Mouse (Mus musculus) hindbrain, embryonic 10.5 days (tissue): ENCODE data around the gene Thy1. TPM values are rescaled to one million over a fixed set of nuclear protein-coding genes. Genes with fewer than 3 reads are reported as not detected.

Experiments used
- DNase-seq: peaks from one replicate; pipeline ENCODE4 v3.0.0-alpha.2; 2017; ENCODE audit warnings: low spot score
- H3K27ac ChIP-seq: fragments of 300-500 bp; sonication (generic); 2 replicates; pipeline ENCODE4 v1.5.1; 2016; ENCODE audit warnings: mild to moderate bottlenecking, moderate library complexity
- H3K27me3 ChIP-seq: fragments of 300-500 bp; sonication (generic); 2 replicates; pipeline ENCODE4 v1.6.1; 2016; ENCODE audit warnings: mild to moderate bottlenecking; ENCODE audit not compliant: poor library complexity, insufficient read depth, severe bottlenecking
- H3K36me3 ChIP-seq: fragments of 300-500 bp; sonication (generic); 2 replicates; pipeline ENCODE4 v1.6.1; 2016; ENCODE audit warnings: mild to moderate bottlenecking, moderate library complexity
- H3K4me1 ChIP-seq: fragments of 300-500 bp; sonication (generic); replicated peaks from 2 replicates; pipeline ENCODE4 v1.6.1; 2016; ENCODE audit warnings: mild to moderate bottlenecking
- H3K4me3 ChIP-seq: fragments of 300-500 bp; sonication (generic); 2 replicates; pipeline ENCODE4 v1.5.1; 2016; ENCODE audit warnings: mild to moderate bottlenecking, moderate library complexity
- H3K9me3 ChIP-seq: fragments of 300-500 bp; sonication (generic); 2 replicates; pipeline ENCODE4 v1.6.1; 2016; ENCODE audit warnings: mild to moderate bottlenecking, moderate library complexity
- WGBS: fragments of 180-500 bp; shearing (Covaris S2); methylation state at CpG from one replicate; pipeline ENCODE4 v1.1.7; 2016; 5-methylcytosine and 5-hydroxymethylcytosine counted together
- polyA plus RNA-seq: library from polyadenylated mRNA; unstranded; fragments of >200 nt; fragmentation: Nextera tagmentation; extraction: Ambion mirVana; gene quantifications from 2 replicates; pipeline ENCODE4 v1.2.1, GENCODE M21; 2016

Thy1 gene
- polyA plus RNA-seq = 0.14 TPM in 1 of 2 replicates, not detected in the other

DNA sequence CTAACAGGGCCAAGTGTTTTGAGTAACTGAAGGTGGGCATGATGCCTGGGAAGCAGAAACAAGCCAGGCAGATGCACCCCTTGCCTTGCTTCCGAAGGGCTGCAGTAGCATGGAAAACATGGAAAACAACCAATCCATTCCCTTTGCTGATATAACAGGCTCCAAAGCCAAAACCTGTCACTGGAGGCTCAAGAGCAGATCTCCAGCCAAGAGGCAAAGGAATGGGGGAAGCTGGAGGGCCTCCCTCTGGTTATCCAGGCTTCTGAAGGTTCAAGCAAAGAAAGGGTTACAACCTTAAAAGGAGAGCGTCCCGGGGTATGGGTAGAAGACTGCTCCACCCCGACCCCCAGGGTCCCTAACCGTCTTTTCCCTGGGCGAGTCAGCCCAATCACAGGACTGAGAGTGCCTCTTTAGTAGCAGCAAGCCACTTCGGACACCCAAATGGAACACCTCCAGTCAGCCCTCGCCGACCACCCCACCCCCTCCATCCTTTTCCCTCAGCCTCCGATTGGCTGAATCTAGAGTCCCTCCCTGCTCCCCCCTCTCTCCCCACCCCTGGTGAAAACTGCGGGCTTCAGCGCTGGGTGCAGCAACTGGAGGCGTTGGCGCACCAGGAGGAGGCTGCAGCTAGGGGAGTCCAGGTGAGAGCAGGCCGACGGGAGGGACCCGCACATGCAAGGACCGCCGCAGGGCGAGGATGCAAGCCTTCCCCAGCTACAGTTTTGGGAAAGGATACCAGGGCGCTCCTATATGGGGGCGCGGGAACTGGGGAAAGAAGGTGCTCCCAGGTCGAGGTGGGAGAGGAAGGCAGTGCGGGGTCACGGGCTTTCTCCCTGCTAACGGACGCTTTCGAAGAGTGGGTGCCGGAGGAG is at the start of gene Thy1:
Gene Thy1 (plus strand): TSS at position 549 of the 872 bp plus-strand sequence.
- peaks cover 30% of the 10 kb centered on the region for H3K4me1 ChIP-seq
- peaks cover 60% of the 10 kb centered on the region for H3K27me3 ChIP-seq
- no peaks in the 10 kb centered on the region for H3K36me3 ChIP-seq
- WGBS = under 1% methylated on average over 30 of the region's 30 CpGs
- peak; percentile 44 for DNase-seq
- H3K9me3 ChIP-seq = no peaks in the 10 kb centered on the region
- H3K4me3 ChIP-seq = peak within 1 kb of the TSS; percentile 50
- H3K27ac ChIP-seq = no peak within 1 kb of the TSS

DNA sequence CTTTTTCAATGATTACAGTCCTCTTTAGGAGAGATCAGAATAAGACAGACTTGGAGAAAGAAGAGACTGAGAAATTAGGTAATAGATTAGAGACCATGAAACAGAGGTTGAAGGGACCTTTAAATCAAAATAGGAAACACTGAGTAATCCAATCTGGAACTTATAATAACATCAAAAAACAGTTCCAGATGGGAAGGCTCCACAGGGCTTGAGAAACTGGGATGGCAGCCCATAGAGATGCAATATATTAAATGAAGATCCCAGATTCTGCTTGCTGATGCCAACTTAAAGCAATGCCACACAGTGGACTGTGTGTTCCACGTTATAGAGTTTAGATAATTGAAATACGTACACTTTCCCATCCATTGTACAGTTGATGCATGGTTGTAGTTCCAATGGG is 45.5 kb upstream of the Thy1 start:
- no peaks in the 10 kb centered on the region for H3K9me3 ChIP-seq

DNA sequence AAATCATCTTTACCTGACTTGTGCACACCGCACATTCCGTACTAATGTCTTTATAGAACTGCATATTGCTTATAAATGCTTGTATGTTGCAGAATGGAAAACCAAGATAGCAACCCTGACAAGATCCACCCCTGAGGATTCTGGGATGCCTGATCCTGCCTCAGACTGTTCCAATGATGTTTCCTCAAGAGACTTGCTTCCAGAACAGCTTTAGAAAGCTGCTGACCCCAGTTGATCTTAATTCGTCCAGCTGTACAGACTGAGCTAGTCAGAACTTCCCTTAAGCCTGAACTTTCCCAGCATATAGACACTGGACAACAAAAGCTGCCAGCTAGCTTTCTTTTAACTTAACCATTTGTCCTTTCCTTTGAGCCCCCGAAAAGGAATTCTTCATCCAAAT is 44.3 kb upstream of the Thy1 start:
- Histone ChIP-seq H3K27ac (no peak overlapping the region), H3K9me3 (no peaks in the 10 kb centered on the region), H3K4me1 (peaks cover 5% of the 10 kb centered on the region), H3K27me3 (no peaks in the 10 kb centered on the region), H3K4me3 (no peak overlapping the region), H3K36me3 (no peaks in the 10 kb centered on the region)
- no peak for DNase-seq
- WGBS = 79% methylated on average over 4 of the region's 4 CpGs

More for the DNA sequence above, 45.5 kb upstream of the Thy1 start:
- no peaks in the 10 kb centered on the region for H3K36me3 ChIP-seq
- H3K4me3 ChIP-seq = no peak overlapping the region
- peaks cover 16% of the 10 kb centered on the region for H3K4me1 ChIP-seq
- H3K27ac ChIP-seq = no peak overlapping the region
- no peaks in the 10 kb centered on the region for H3K27me3 ChIP-seq
- DNase-seq = no peak
- 78% methylated on average over 2 of the region's 2 CpGs for WGBS

DNA sequence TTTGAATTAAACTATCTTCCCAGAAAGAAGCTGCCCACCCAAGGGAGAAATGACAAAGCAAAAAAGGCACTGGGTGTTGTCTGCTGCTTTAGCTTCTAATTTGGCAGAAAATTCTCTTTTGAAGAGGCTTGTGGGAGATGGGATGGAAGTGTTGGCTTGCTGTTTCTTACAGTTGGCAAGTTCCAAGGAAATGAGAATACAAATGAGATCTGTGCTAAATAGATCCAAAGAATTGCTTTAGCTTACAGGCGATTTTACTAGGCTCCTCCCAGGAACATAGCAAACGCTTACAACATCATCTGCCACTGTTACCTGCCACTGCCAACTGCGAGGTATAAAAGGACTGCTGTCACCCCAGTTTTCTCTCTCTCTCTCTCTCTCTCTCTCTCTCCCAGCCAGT is 38.8 kb upstream of the Thy1 start:
- H3K4me3 ChIP-seq = no peak overlapping the region
- no peak for DNase-seq
- H3K27ac ChIP-seq = no peak overlapping the region
- WGBS = 89% methylated on average over 3 of the region's 3 CpGs
- H3K27me3 ChIP-seq = no peaks in the 10 kb centered on the region
- no peaks in the 10 kb centered on the region for H3K4me1 ChIP-seq
- no peaks in the 10 kb centered on the region for H3K9me3 ChIP-seq
- H3K36me3 ChIP-seq = no peaks in the 10 kb centered on the region

DNA sequence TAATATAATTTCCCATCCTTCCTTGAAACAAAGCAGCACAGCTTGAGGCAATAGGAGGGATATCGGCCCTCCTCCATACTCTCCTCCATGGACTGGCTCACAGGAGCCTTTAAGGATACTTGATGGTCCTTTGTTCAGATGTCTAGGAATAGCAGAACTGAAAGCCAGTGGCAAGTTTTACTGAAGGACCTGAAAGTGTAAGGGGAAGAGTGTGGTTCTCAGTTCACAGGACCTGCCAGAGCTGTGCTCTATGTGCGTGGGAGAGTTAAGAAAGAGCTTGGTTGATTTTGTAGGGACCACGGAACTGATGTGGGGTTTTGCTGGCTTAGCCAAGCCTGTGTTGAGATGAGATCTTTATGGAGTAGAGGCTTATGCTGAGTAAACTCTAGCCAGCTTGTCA is 37.9 kb upstream of the Thy1 start:
- no peaks in the 10 kb centered on the region for H3K36me3 ChIP-seq
- WGBS = 93% methylated on average over 3 of the region's 3 CpGs
- no peak overlapping the region for H3K27ac ChIP-seq
- DNase-seq = no peak
- H3K4me1 ChIP-seq = no peaks in the 10 kb centered on the region
- H3K4me3 ChIP-seq = no peak overlapping the region
- no peaks in the 10 kb centered on the region for H3K9me3 ChIP-seq
- no peaks in the 10 kb centered on the region for H3K27me3 ChIP-seq

DNA sequence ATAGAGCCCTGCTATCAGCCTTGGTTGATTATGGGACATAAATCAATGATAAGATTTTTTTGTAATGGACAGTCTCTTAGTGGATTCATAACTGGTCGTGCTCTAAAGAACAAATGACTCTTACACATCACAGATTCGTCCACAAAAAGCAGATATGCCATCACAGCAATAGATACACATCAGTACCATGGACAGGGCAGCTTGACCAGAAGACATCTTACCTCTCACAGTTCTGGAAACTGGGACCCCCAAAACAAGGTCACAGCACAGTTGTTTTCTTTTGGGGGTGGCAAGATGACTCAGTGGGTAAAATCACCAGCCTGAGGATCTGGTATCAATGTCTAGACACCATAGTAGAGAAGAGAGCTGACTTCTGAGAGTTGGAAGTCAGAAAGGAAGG is 35.9 kb upstream of the Thy1 start:
- no peak for DNase-seq
- WGBS = 68% methylated on average over 2 of the region's 2 CpGs
- Histone ChIP-seq H3K27me3 (no peaks in the 10 kb centered on the region), H3K4me1 (0 out of 2 replicates have a peak, but pooled peaks cover 3% of the 10 kb centered on the region), H3K4me3 (no peak overlapping the region), H3K36me3 (no peaks in the 10 kb centered on the region), H3K9me3 (no peaks in the 10 kb centered on the region), H3K27ac (no peak overlapping the region)

DNA sequence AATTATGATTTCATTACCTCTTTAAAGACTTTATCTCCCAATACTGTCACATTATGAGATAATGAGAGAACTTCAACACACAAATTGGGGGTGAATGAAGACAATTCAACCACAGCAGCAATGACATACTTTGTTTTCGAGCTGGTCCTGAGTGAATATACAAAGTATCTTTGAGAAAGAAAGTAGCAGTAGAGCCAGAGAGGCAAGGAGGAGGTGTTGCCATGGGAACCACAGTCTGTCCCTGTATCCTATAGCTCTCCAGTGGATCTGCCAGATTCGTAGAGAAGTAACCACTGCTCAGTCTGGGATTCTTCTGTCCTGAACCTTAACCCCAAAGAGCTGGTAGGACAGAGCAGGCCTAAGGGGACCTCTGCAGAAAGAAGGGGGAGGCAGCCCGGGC is 35.2 kb upstream of the Thy1 start:
- WGBS = 81% methylated on average over 3 of the region's 3 CpGs
- Histone ChIP-seq H3K27me3 (no peaks in the 10 kb centered on the region), H3K27ac (no peak overlapping the region), H3K9me3 (no peaks in the 10 kb centered on the region), H3K36me3 (no peaks in the 10 kb centered on the region), H3K4me1 (0 out of 2 replicates have a peak, but pooled peaks cover 3% of the 10 kb centered on the region), H3K4me3 (no peak overlapping the region)
- no peak for DNase-seq

DNA sequence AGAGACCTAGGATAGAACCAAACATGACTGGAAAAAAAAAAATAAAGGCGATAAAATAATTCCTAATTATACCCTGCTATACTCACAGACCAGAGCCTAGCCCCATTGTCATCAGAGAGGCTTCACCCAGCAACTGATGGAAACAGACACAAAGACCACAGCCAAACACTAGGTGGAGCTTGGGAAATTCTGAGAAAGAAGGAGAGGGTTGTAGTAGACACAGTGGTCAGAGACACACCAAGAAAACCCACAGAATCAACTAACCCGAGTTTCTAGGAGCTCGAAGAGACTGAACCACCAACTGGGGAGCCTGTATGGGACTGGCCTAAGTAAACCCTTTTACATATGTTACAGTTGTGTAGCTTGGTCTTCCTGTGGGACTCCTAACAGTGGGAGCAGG is 32.3 kb upstream of the Thy1 start:
- Histone ChIP-seq H3K4me1 (0 out of 2 replicates have a peak, but pooled peaks cover 3% of the 10 kb centered on the region), H3K36me3 (no peaks in the 10 kb centered on the region), H3K27ac (no peak overlapping the region), H3K4me3 (no peak overlapping the region), H3K27me3 (no peaks in the 10 kb centered on the region), H3K9me3 (no peaks in the 10 kb centered on the region)
- WGBS = 80% methylated on average over 3 of the region's 3 CpGs
- DNase-seq = no peak

DNA sequence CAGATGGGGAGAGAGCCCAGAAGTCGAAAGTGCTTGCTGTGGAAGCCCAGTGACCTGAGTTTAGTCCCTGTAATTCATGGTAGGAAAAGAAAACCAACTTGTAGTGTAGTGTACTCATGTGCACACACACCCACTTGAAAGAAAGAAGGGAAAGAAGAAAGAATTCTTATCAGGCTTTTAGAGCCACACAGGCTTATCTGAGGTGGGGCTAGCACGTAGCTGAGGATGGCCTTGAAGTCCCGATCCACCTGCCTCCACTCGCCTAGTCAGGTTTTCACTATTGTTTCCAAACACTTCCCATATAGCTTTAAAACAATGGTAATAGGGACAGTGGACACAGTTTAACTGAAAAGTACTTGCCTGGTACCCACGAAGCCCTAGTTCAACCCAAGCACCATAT is 31.5 kb upstream of the Thy1 start:
- H3K9me3 ChIP-seq = no peaks in the 10 kb centered on the region
- H3K4me1 ChIP-seq = 0 out of 2 replicates have a peak, but pooled peaks cover 3% of the 10 kb centered on the region
- no peak for DNase-seq
- H3K4me3 ChIP-seq = no peak overlapping the region
- WGBS = 89% methylated on average over 5 of the region's 5 CpGs
- H3K27ac ChIP-seq = no peak overlapping the region
- H3K36me3 ChIP-seq = no peaks in the 10 kb centered on the region
- H3K27me3 ChIP-seq = no peaks in the 10 kb centered on the region

DNA sequence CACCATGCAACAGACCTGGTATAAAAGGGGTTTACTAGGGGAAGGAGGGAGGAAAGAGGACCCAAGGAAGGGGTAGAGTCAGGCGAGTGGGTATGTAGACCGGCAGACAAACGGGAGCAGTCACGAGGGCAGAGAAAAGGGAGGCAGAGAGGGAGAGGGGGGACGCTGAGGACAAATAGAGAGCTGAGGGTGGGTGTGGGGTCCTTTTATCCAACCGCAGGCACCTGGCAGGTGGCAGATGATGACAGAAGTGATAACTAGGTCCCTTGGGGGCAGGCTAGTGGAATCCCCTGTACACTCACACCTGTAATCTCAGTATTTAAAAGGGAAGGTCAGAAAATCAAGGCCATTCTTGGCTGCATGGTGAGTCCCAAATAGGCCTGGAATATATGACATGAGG is 31.0 kb upstream of the Thy1 start:
- no peak for DNase-seq
- Histone ChIP-seq H3K4me3 (no peak overlapping the region), H3K27ac (no peak overlapping the region), H3K27me3 (no peaks in the 10 kb centered on the region), H3K36me3 (no peaks in the 10 kb centered on the region), H3K4me1 (0 out of 2 replicates have a peak, but pooled peaks cover 3% of the 10 kb centered on the region), H3K9me3 (no peaks in the 10 kb centered on the region)
- WGBS = 72% methylated on average over 6 of the region's 6 CpGs

DNA sequence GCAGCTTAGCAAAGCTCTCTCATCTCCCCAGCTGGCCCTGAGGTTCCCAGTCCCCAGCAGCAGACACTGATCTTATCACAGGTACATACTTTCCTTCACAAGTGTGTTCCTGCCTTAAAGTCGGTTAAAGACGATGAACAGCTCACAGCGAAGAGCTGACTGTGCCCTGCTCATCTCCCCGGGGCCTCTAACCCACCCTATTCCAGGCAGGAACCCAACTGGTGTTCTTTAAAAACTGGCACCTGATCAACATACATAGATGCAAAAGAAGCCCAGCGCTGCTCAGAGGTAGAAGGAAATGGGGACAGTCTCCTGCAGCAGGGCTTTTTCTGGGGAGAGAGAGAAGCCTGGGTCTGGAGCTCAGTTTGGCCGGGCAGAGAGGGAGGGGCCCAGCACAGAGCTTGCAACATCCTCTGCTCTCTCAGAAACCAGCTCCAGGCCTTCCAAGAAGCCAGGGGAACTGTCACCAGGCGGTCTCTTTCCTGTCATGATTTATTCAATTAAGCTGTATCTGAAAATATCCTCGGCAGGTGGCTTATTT is 30.4 kb upstream of the Thy1 start:
- Histone ChIP-seq H3K27me3 (no peaks in the 10 kb centered on the region), H3K27ac (no peak overlapping the region), H3K4me3 (no peak overlapping the region), H3K4me1 (0 out of 2 replicates have a peak, but pooled peaks cover 3% of the 10 kb centered on the region), H3K9me3 (no peaks in the 10 kb centered on the region), H3K36me3 (no peaks in the 10 kb centered on the region)
- WGBS = 60% methylated on average over 8 of the region's 8 CpGs
- no peak for DNase-seq

DNA sequence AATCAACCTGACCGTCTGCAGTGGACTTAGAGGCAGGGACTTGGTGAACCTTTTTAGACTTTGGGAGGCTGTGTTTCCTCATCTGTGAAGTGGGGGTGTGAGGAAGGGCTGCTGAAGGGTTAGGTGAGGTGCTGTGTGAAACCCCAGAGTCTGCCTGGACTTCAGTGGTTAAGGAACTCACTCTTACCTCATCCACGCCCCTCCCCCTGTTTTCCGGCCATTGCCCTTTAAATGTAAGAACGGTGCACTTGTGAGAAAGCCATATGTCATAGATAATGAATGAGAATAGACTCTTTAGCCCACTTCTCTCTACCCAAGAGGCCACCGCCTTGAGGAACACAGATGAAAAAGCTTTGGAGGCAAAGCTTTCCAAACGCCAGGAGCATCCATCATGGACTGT is 29.4 kb upstream of the Thy1 start:
- WGBS = 83% methylated on average over 6 of the region's 6 CpGs

DNA sequence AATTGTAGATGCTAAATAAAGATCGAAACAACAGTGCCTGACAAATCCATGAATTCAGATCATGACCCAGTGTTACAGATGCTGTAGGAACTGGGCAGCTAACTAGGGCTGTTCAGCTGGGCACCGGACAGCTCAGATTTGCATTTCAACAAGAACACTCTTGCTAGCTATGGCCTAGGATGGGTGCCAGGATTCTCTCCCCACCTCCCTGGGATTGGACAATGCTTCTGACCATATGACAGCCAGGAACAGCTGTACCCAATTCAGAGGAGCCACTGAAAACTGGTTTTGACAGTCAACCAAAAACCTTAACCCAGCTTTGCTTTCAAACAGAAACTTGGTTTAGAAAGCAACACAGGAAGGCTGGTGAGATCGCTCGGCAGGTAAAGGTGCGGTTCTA is 26.9 kb upstream of the Thy1 start:
- no peak overlapping the region for H3K4me3 ChIP-seq
- H3K4me1 ChIP-seq = 0 out of 2 replicates have a peak, but pooled peaks cover 3% of the 10 kb centered on the region
- H3K27ac ChIP-seq = no peak overlapping the region
- 89% methylated on average over 5 of the region's 5 CpGs for WGBS
- no peak for DNase-seq
- H3K27me3 ChIP-seq = no peaks in the 10 kb centered on the region
- no peaks in the 10 kb centered on the region for H3K36me3 ChIP-seq
- no peaks in the 10 kb centered on the region for H3K9me3 ChIP-seq

More for the DNA sequence above, 29.4 kb upstream of the Thy1 start:
- no peaks in the 10 kb centered on the region for H3K9me3 ChIP-seq
- H3K27me3 ChIP-seq = no peaks in the 10 kb centered on the region
- H3K4me3 ChIP-seq = no peak overlapping the region
- H3K4me1 ChIP-seq = 0 out of 2 replicates have a peak, but pooled peaks cover 3% of the 10 kb centered on the region
- H3K27ac ChIP-seq = no peak overlapping the region
- no peaks in the 10 kb centered on the region for H3K36me3 ChIP-seq
- no peak for DNase-seq
